Mouse (Mus musculus) cerebellum, adult 8-10 months (tissue): ENCODE measurements around the gene Mtmr10.

Experiments
- DNase-seq: peaks from one replicate; pipeline ENCODE4 v3.0.0; 2022

Mtmr10 gene

DNA sequence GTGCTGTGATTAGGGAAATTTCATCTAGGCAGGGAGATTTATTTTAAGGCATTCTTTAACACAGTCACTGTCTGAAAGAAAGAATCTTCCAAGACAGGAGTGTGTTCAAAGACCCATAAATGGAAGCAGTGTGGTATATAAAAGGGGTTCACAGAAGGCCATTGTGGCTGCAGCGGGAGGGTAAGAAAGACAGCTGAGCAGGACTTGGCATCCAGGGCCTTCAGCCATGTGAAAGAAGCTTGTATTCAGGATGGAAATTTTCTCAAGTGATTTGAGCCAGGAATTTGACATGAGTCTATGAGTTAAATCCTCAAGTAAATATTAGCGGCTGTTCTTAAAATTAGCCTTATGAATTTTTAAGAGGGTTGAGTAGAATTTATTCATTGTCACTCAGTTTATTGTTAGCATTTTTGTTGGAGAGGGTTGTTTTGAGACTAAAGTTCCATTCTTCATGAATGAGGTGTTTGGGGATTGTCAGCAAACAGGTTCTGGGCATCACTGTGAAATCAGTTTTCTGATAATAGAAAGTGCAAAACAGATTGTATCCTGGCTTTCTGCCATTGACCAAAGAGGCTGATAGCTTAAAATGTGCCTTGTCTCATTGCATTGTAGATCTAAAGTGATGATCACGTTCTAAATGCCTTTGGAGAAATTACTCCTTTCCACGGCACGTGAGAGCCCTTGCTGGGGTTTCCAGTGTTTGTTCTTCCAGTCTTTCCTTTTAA lies 9.0 kb downstream of the Mtmr10 start:
- DNase-seq, result no peak

DNA sequence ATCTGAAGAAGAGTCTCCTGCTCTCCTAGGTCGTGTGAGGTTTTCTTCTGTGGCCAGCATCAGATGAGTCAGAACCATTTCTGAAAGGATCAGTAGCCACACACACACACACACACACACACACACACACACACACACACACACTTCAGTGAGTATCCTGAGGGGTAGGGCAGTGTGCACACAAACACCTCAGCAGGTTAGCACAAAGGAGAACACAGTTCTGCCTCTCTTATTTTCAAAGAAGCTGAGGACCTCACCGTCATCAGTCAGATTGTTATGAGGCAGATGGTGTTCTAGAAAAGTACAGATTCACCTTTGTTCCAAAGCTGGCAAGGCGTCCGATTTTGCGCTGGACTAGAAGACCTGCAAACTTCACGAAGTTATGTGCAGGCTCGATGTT lies 22.8 kb downstream of the Mtmr10 start:
- no peak for DNase-seq

DNA sequence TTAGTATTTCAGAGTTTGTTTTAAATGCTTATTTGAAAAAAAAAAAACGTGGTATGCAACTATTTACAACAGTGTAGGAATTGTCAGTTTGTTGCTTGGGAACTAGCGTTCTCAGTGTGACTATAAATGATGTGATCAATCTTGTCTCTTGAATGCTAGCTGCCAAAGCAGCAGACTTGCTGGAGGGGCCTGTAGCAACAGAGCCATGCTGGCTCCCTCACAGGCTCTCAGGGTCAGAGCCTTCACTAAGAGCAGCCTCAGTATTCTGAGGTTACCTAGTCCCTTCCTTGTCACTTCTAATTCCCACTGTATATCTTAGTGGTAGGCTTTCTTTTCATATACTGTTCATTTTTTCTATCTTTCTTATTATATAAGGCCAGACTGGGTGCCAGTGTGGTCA lies 23.3 kb downstream of the Mtmr10 start:
- no peak for DNase-seq

DNA sequence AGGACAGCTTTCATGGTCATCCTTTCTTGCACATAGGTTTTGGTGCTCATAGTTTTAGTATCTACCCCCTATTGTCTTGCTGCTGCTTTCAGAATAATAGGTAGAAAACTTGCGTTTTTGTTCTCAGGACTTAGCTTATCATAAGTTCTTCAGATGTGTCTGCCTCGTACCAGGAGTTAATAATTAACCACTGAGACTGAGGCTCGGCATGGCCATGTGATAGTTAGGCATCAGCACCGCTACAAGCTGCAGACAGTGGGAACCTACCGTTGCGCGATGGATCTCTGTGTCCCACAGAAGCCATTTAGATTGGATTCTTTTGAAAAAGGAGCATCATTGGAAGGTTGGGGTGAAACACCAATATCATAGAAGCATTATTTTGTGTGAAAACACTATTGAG lies 25.4 kb downstream of the Mtmr10 start:
- DNase-seq, result no peak

DNA sequence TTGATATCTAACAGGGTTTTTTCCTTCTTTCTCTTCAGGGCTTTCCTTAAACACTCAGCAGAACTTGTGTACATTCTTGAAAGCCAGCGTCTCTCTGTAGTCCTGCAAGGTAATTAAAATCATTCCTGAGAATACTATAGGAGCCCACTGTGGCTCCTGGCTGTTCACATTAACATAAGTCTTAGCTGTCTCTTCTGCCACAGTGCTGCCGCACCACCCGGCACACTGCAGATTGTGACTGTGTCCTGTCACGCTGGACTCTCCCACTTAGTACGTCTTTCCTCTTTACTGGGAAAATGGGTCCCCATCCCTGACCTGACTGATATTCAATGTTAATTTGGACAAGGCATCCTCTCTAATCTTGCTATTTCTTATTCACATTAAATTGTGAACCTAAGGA lies 33.7 kb downstream of the Mtmr10 start:
- DNase-seq, result no peak

DNA sequence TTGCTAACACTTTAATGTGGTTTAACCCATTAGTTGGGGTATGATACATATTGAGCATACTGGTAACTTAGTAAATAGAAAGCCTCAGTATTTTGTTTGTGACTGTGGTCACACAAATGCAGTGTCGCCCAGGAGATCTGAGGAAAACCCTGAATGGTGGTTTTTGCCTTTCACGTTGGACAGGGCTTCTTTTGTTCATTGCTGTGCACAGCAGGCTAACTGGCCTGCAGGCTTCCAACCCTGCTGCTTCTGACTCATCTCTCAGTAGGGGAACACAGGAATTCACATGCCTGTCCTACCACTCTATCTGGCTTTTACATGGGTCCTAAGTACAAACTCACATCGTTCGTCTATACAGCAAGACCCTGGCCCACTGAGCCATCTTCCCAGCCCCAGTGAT lies 34.2 kb downstream of the Mtmr10 start:
- DNase-seq, result no peak

DNA sequence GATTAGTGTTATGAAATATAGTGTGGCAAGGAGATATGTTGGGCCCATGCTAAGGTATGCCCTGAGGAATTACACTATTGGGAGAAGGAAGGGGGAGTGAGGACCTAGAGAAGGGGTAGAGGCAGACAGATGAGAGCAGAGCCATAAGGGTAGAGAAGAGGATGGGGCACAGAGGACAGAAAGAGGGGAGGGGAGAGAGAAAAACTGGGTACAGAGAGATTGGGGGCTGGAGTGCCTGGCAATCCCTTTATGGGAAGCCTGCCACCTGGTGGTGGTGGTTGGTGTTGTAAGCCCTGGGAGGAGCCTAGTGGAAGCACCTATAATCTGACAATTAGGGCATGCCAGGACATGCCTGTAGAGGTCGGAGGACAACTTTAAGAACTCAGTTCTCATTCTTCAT lies 39.4 kb downstream of the Mtmr10 start:
- DNase-seq, result peak; percentile 82

DNA sequence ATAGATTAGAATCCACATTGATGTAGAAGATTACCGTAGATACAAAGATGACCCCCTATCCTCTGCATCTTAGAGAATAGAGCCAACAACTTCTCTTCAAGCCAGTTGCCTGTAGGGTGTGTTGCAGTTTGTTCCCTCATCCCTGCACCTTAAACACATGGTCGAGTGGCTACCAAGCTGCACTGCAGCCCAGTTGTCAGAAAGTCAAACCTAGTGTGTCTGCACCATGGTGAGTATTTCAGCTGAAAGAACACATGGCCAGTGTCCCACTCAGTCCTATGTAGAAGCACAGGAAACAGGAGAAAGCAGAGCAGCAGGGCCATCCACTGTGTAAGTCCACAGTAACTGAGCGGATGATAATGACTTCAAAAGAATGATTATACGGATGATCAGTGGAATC lies 40.0 kb downstream of the Mtmr10 start:
- DNase-seq, result no peak

DNA sequence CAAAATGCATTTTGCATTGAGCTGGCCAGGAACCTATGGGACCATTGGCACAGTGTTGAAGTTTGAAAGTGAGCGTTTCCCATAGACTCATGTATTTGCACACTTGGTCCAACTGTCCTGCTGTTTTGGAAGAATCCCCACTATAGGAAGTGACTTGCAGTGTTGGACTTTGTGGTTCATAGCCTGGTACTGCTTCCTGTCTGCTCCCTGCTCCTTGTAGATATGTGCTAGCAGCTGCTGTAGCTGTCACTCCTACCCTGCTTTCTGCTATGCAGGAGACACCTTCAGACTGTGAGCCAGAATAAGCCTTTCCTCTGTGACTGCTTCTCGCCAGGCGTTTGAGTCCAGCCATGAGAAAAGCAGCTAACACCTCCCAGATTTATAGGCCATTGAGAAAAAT lies 43.9 kb downstream of the Mtmr10 start:
- no peak for DNase-seq

DNA sequence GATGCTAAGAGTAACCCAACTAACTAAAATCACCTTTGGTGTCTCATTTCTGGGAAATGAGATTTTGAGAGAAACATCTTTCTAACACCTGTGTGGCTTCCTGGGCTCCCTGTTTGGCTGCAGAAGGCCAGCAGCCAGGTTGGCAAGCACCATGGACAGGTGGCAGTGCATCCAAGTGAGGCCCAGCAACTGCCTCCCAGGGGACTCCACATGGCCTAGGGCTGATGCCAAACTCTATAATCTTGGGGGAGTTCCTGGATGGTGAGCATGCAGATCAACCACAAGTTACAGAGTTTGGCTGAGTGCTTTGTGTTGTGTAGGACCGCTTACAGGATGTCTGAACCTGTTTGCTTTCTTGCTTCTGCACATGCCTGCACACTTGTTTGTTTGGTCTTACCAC lies 45.2 kb downstream of the Mtmr10 start:
- DNase-seq, result peak; percentile 30

DNA sequence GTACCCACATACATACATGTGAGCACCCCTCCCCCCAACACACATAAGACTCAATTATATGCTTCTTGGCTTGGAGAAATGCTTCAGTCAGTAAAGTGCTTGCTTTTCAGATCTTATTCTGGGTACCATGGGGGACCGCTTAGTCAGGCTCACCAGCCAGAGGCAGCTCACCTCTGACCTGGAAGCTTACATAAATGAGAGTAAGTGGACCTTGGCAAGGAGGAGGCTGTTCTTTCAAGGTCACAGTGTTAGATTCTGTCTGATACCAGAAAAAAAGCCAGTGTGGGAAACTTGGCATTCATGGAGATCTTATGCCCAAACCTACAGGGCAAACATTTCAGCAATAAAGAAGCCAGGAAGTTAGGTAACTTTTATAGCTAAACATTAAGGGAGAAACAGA lies 60.4 kb downstream of the Mtmr10 start:
- DNase-seq, result no peak

DNA sequence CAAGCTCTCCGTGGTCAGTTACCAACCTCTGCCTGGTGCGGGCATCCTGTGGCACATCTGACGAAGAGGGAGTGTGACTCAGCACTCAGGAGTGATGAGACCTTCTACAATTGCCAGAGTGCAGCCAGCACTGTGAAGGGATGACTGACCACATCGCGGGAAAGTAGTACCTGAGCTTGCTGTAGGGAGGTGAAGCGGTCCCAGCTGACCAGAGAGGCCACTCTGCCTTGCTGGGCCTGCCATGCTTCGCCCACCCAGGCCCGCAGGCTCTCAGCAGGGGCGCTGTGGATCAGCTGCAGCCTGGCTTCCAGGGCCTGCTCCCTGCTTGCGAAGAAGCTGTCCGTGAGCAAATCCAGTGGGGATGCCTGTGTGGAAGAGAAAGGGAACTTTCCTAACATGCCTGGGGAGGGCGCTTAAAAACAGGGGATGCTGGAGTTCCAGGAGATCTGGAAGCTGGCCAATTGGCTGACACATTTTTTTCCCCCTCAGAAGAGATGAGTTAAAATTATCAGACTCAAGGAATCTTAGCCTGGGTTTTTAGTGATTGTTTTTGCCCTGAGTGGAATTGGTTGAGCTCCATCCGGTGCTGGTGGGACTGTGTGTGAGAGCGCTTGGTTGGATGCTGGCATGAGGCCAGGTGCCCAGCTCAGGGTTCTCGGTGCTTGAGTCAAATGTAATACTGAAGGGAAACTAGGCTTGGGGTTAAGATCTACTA lies 61.9 kb downstream of the Mtmr10 start:
- DNase-seq, result no peak

DNA sequence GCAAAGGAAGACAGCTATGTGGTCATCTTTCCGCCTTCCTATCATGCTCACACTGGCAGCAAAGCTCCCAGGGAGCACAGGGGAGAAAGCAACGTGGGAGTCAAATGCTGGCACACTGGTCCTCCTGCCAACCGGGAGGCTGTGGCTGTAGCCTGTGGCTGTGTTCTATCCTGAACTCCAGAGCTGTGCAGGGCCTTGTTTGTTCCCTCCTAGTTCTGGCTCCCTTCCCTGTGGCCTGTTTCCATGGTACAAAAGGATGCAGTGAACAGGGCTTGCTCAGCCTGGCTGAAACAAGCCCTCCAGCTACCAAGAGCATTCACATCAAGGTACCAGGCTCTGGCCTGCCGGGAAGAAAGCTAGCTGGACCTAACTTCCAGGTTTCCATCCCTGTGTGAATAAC lies 63.6 kb downstream of the Mtmr10 start:
- DNase-seq, result peak; percentile 64

DNA sequence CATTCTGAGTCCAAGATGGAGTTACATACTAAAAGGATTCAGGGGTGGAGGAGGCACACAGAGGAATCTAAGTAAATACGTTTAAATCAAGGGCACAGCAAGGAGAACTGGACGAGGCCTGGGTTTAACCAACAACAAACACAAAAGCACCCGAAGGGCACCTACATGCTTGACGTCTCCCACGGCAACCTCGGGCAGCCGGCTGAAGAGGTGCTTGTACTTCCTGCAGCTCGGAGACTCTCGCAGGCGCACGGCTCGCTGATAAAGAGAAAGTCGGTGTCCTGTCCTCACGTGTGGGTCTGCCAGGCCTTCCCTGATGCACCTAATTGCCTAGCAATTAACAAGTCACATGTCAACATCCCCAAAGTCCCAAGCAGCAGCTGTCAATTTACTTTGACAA lies 66.8 kb downstream of the Mtmr10 start:
- DNase-seq, result no peak

DNA sequence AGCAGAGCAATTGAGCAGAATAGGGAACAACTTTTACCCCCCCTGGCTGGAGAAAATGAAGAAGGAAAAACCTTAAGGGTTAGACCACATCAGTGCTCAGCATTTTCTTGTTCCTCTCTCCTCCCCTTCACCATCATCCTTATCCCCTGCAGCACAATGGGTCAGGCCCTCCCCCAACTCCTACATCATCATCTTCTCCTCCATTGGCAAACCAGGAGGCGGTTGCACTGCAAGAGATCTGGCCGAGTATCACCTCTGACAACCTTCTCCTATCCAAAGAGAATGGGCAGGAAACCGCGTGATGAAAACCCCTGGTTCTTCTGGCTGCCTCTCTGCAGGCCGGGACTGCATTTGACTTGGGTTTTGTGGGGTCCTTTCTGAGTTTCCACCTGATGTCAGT lies 69.2 kb downstream of the Mtmr10 start:
- DNase-seq, result no peak

DNA sequence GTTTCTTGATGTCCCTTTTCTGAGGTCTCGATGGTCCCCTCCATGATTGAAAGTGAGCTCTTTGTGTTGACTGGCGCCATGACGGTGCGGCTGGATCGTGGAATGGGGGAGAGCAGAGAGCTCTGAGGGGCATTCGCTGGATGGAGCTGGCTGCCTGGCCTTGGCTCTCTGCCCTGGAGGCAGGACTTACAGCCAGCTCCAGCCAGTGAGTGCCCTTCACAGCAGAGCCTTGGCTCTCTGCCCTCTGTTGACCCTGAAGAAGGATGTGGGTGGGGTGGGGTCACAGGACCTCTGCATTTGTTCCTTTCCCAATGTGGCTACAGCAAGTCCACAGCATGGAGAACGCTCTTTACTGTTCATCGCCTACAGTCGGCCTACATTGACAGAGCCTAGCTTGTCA lies 70.0 kb downstream of the Mtmr10 start:
- DNase-seq, result no peak

DNA sequence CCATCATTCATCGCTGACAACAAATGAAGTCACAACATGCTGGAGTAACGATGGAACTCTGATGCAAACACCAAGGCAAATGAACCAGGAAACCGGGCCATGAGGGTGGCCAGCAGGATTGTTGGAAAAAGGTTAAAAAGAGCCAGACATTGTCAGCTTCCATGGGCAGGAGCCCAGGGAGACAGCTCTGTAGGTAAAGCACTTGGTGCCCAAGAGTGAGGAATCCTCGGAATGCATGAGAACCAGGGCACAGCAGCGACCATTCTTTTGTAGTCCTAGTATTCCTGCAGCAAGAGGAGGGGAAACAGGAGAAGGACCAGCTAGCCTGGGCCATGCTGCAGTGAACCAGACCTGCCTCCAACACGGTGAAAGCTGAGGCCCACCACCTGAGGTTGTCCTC lies 71.2 kb downstream of the Mtmr10 start:
- no peak for DNase-seq

DNA sequence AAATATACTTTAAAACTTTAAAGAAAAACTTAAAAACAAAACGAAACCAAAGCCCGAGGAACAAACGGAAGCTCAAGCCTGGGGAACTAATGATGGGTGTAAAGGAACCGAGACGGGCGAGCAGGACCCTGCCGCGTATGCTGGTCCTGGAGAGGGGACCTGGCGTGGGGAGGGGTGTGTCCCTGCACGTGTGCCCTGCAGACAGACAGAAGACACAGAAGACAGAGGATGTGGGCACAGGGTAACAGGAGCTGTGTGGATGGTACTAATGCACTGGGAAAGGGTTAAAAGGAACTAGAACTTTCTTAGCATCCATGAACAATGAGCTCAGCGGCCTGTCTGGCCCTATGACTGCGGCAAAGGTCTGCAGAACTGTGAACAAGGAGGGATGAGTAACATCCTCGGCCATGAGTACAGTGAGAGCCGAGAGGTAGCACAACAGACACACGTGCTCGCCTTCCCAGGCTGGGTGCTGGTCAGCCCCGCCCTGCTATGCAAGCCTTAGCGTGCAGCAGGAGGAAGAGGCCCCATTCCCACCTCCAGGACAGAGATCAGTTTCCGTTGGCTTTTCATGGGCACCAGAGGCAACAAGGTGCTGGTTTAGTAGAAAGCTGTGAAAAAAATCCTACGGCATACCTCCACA lies 72.6 kb downstream of the Mtmr10 start:
- no peak for DNase-seq

DNA sequence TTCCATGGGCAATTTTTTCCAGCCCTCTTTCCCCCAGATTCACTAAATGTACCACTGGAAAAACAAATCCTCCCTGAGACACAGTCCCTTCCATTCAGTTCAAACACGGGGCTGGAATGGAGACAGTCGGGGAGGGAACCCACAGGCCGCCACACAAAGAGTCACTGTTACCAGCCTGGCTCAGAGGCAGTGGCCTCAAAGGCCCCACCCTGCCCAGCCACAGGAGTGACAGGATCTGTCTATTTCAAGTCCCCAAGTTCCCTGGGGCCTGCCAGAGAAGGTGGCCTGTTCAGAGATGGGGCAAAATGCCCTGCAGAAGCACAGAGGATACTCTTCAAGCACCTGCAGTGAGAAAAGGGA lies 73.1 kb downstream of the Mtmr10 start:
- DNase-seq, result no peak

DNA sequence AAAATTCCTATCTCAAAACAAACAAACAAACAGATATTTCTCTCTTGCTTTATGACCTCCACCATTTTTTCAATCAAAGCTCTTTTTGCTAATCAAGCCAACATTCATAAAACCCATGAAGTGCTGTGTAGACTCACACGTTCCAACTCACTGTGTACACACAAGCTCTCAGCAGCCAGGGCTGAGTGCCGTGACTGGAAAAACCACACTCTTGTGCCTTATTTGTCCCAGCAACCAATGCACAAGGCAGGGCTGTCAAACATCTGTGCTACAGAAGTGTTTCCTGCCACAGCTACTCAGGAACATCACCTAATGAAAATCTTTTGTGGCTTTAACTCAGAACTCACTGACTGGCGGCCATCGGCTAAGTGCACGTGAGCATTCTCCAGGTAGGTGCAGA lies 78.4 kb downstream of the Mtmr10 start:
- no peak for DNase-seq

DNA sequence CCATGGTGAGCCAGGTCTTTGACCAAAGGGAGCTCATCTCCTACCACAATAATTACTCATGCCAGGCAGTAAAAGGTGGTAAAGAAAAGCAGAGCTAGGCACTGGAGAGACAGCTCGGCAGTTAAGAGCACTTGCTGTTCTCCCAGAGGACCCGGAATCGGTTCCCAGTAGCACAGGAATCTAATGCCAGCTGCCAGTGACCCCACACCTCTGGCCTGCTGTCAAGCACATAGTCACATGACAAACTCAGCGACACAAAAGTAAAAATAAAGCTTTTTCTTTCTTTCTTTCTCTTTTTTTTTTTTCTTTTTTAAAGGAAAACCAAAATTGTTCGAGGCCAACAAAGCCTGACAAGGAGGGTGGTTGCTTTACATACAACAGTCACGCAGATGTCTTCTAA lies 82.4 kb downstream of the Mtmr10 start:
- no peak for DNase-seq

DNA sequence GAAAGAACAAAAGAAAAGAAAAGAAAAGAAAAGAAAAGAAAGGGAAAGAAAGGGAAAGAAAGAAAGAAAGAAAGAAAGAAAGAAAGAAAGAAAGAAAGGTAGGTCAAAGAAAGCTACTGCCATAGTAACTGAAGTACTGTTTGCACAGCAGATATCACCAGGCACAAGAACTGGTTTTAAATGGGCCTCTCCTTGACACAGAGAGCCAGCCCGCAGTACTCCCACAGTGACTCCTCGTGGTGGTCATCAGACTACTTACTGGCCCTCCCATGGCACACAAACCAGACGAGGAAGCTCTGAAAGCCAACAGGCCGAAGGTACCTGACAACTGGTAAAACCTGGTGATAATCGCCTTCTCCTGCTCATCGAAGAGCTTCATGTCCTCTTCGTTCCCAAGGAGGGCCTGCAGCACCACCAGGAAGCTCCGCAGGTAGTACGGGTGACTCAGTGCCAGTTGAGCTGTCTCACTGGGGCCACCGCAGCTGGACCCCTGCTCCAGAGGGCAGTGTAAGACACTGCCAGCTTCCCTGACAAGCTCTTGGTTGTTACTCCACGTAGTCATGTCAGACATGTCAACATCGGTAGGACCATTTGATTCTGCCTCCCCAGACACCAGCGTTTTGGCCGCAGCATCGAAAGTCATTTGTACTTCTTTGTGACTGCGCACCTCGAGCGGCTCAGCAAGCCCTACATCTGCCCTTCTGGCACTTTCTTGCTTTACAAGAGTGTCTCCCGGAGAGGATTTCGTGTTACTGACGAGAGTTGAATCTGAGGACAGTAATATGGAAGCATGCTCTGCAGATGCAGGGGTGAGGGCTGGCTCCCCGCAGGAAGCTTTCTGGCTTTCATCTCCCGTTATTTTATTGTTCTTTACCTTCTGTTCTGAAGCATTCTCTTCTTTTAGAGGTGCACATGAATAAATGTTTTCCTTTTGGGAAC lies 84.8 kb downstream of the Mtmr10 start:
- no peak for DNase-seq

DNA sequence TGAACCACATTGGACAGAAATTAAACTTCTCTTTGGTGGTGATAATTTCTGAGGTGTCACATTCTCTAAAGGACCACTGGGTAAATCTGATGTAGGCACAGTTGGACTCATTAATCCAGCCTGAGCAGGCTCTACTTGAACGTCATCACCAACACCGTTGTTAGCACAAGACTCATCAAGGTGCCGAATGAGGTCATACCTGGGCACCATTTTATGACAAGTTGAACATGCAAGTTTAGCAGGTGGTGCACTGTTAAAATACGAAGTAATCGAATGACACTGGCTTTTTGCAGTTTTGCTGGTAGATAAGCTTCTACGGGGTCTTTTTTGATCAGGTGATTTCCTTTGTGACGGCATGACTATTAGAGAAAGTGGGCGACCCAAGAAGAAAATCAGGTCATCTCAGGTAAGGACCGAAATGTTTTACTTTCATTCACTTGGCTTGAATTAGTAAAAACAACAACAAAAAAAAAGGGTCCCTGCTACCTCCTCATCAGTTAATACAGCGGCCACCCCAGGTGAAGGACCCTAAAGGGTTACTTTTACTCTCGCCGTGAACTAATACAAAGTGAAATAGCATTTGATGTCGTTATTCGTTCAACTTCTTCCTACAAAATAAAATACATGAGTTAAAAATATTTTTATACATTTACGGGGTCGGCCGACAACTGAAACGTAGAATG lies 85.8 kb downstream of the Mtmr10 start:
- no peak for DNase-seq
